Mouse (Mus musculus) fibroblast of lung, adult 2 months (primary cell): ENCODE data around the gene Fhit.
"Not testable (repeated sequence)": the region's sequence is repeated elsewhere in the genome, so short reads cannot be mapped to it uniquely, and the experiment has no call there.

Experiments used
- DNase-seq: peaks from one replicate; pipeline ENCODE4 v3.0.0-alpha.2; 2011; ENCODE audit warnings: low read depth

The Fhit gene

DNA sequence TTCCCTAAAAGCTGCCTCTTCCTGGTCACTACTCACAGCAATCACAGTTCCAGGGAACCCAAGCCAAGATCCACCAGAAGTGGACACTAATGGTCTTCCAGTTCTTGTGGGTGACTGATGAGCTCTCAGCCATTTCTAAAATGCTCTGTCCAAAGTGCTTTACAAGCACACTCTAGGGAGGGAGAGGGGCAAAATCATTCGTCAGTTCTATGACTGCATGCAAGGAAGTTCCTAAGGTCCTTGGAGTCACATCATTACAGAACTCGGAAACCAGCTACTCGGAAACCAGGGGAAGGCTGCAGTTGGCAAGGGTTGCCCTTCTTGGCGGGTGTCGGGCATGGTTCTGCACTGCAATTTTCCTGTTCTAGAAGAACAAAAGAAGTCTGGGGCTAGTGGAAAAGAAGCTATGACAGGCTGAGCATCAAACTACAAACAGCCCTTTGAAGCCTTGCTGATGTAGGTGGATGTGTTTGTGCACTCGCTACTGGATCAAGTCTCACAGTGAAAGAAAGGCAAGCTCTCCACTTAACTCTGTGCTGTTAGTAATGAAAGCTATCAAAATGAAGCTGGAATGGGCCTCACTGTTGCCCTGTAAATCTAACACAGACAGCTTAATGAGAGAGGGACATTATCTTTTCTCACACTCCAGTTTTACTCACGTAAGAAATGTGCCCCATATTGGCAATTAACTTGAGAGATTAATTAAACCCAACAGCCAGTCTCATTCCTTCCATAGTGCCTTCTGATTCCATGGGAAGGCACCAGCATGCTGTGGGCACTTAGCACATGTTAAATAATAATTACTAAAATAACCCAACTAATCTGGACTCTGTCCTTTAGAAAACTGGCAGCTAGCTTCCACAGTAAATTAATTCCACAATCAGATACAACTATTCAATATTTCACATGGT, 243.7 kb downstream of the Fhit start:
- DNase-seq: no peak

DNA sequence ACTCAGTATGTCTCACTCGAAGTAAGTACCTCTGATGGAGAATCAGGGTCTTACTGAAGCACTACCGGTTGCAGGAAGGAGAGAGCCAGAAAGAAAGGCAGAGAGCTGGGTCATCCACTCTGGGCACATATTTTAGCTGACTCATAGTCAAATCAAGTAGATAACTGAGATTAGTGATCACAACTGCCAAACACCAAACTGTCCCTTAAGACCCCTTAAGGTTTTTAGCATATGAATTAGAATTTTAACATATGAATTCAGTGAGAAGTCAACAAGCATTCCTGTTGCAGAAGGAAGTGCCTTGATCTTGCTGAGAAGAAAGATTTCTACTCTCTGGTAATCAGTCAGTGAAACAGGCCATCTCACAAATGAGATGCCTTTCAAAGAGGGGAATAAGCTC, 253.8 kb downstream of the Fhit start:
- DNase-seq: no peak

DNA sequence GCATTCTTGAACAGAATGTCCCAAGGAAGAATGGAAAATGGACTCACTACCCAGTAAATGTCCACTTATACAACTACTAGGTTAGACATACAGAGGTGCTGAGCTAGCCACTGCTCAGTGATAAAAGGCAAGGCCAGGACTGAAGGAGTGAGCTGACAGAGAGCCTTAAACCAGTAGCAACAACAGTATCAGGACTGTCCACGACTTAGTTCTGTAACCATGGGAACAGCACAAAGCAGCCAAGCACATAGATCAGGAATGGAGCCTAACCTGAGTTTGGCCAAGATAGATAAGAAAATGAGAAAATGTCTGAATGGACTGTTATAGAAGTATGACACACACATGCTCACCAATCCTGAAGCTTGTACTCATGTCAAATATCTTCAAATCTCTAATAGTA, 279.1 kb downstream of the Fhit start:
- DNase-seq: no peak

DNA sequence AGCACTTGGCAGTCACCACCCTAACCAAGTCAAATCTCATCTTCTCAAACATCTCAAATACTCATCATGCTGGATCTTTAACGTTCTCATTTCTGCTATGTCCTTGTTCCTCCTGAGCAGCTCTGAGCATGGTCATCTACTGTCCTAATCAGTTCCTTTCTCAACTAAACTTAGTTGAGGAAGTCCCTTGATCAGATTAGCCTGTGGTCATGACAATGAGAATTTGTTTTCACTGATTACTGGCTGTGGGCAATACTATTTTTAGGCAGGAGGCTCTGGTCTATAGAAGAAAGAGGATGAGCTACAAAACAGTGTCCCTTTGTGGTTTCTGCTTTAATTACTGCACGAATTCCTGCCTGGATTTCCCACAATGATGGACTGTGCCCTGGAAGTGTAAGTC, 281.1 kb downstream of the Fhit start:
- DNase-seq: no peak

DNA sequence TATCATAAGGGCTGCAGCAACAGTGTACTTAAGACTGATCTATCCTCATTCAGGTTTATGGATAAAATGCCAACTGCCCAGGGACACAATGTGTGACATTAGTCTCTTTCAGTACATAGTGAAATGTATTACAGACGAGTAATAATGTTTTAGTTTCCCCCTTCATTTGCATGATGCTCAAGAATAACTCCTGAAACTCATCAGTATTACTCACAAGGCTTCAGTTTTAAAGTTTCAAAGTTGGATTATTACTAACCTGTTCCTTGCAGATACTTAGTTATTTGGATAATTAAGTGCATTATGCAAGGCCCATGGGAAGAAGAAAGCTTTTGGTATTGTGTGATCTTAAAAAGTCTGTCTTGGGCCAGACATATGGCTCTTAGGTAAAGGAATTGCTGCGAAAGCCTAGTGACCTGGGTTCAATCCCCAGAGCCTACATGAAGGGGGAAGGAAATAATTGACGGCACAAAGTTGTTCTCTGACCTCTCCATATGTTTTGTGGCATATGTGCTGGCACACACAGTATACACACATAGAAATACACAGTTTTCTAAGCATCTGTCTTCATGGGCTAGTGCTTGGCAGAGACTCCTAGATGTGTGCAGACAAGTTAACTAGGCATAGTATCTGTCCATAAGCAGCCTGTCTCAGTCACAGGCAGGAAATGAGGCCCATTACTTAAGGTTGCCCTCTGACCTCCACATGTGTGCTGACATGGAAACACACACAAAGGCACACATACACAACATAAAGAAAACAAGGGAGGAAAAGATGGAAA, 287.1 kb downstream of the Fhit start:
- DNase-seq: no peak

DNA sequence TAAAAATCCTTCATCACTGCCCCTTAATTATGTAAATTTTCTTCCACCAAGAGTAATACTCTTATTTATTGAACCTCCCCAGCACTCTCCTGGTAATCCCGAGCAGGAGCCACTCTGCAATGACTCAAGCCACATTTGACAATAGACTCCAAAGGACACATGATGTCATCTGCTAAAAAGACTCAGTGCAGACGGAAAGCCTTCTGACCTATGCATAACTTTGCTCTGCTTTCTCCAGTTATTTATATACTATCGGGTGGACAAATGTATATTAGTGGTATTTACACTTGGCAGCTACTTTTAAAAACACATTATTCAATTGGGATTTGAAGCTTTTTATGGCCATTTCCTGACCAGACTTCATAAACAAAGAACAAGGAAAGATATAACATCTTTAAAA, 304.2 kb downstream of the Fhit start:
- no peak for DNase-seq

DNA sequence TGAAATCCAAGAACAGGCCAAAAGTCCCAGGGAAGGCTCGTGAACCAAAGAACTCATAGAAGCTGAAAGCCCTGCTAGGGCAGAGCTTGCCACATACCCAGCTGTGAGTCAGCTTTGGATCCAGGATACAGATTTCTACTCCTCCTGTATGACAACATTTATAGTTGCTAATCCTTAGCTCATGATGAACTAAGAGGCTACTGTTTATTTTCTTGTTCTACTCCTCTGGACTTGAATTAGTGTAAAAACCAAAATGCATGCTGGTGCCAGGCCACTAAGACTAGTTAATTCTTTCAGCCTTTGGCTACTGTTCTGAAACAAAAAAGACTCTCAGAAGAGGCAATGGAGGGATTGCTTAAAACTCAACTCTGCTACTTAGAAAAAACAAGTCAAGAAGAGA, 309.9 kb downstream of the Fhit start:
- DNase-seq: peak; percentile 2

DNA sequence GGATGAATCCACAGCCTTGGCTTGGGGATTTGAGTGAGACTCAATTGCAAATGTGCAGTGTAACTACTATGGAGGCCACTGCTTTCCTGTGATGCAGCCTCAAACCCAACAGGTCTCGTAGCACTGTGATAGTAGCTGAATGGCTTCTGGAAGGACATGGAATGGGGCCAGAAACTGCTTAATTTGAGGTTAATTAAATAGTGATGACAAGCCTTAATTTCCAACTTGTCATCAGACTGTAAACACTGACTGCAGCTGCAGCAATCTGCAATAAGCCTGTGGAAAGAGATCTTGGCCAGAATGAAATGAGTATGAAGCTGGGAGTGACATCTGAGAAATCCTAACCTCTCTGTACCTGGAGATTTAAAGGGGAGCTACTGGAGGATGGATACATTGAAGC, 325.8 kb downstream of the Fhit start:
- DNase-seq: no peak

DNA sequence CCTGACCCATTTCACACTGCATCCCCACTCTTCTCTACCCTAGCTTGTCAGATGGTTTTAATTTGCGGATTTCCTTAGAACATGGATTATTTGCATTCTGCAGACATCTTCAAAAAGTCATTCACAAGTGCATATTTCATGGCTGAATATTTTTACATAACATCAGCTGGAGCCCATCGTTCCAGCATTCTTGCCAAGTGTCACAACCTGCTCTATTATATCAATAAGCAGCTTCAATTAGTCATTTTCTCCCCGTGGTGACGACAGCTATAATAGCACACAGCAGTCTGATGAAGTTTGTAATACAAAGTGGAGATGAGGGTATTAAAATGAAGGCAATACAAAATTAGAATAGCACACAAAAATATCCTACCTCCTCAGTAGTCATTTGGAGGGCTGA, 337.0 kb downstream of the Fhit start:
- no peak for DNase-seq

DNA sequence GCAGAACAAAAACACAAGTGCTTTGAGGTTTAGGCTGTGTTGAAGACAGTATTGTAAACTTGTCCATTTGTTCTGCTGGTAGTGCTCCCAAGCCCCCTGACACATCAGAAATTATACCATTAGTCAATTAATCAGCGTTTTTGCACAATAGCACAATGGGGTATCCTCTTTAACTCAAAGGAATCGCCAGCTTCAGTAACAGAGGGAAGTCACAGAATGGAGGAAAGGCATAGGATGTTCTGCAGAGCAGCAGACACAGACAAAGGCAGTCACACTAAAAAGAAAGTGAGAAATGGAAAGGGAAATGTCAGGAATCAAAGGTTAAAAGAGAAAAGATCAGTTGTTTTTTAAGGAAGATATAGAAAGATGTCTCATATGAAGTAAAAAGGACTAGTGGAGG, 348.3 kb downstream of the Fhit start:
- DNase-seq: no peak

DNA sequence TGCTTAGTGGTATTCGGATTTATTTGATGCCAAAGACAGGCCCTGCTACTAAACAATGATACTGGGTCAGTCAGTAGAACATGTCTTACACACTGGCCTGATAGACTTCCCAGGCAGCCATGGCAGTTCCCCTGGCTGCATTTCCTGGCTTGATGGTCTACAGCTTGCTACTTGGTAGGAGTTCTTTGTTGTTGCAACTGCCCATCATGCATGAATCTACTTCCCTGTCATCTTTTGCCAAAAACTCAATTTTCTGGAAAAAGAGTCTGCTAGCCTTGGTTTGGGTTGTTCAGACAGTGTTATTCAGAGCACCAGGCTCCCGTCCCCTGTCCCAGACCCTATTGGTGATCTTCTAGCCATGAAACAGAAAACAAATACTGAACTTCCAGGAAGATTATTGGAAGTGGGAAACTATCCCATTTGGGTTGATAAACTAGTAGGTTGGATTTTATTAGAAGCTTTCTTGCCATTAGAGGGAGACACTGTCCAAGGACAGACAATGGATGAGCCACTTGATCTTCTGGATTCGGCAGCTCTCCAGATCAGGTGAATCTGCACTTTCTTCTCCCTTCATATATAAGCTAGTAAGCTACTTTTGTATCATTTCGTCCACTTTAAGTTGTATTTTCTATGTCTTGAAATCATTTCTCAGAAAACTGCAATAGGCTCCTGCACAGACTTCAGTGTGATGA, 363.2 kb downstream of the Fhit start:
- no peak for DNase-seq

DNA sequence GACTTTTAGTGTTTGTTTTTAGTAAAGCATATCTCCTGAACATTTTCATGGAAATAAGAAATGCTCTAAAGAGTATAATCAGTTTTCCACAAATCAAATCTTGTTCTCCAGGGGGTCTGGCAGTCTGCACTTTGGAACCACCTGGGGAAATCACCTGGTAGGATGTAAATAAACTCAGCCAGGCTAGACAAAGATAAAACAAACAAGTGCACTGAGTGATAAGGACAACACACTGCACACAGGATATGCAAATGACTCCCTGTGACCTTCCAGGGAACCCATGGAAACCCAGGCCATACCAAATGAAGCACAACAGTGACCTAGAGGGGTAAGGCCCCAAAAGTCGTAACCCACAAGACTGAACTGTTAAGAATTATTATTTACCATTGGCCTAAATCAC, 364.2 kb downstream of the Fhit start:
- DNase-seq: no peak

DNA sequence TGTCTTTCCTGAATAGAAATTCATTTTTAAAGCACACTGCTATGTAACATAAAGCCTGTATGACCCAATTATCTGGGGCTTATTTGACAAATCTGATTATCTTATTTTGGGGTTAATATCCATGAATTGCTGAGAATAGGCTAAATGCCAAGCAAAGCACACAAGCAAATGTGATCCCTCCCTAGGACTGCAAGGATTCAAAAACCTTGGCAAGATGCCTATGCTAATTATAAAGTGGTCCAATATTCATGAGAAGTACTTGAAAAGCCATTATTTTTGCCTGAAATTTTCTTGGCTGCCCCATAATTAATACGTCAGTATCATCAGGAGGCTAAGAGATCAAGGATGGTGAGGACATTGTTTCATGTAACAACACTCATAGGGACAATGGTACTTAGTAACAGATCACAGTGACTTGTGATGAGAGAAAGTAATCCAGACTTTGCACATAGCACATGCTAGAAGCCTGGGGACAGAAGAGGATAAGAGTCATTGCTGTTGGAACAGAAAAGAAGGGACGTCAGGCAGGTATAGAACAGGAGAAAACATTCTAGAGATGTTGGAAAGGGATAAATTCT, 366.2 kb downstream of the Fhit start:
- no peak for DNase-seq

DNA sequence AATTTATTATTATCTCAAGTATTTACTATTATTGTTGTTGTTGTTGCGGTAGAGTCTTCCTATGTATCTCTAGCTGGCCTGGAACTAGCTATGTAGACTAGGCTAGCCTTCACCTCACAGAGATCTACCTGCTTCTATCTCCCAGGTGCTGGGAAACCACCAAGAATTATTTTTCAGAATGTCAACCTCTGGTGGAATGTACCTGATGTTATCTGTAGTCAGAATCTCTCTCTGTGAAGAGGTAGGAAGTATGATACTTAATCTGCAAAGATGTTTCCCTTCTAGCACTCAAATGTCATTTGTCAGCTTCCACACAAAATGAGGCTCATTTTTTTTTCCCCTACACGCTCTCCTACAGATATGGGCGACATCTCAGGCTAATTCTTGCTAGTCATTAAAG, 377.9 kb downstream of the Fhit start:
- no peak for DNase-seq

DNA sequence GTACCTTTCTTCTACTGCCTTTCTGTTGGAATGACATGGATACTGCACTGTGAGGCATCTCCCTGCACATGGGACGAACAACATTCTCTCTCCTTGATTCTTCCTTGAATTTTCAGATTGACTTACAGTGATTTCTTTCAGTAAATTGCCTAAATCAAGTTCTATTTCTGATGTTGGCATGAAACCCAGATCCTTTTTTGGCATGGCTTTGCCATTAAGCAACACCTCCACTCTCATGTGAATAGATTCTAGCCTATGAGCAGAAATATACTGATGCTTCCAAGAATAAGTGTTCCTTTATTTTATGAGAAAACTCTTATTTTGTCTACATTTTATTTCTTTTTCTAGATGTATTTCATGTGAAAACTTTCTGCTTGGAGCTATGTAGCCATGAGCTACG, 383.1 kb downstream of the Fhit start:
- DNase-seq: peak; percentile 27

DNA sequence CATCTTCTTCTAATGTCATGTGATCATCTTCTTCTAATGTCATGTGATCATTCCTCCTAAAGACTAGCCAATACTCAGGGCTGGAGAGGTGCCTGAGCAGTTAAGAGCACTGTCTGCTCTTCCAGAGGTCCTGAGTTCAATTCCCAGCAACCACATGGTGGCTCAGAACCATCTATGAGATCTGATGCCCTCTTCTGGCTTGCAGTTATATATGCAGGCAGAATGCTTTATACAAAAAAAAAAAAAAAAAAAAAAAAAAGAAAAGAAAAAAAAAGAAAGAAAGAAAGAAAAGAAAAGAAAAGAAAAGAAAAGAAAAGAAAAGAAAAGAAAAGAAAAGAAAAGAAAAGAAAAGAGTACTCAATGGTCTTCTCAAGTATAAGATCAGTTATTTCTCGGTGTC, 407.0 kb downstream of the Fhit start:
- DNase-seq: not testable (repeated sequence)

DNA sequence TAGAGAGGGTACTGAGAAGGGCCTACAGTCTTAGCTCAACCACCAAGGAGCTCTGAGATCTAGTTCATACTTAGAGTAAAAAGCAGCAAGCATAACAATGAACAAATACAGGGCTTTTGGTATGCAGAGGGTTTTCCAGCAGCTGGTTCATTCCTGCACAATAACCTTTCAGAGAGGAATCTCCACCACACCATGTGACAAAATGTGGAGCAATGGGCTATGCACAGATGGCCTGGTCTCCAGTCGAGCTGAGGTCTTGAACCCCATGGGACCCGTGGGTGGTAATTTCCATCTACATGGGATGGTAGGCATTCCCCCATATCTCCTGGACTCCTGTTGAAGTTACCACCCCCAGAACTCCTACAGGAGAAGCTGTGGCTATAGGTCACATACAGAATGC, 423.8 kb downstream of the Fhit start:
- no peak for DNase-seq

DNA sequence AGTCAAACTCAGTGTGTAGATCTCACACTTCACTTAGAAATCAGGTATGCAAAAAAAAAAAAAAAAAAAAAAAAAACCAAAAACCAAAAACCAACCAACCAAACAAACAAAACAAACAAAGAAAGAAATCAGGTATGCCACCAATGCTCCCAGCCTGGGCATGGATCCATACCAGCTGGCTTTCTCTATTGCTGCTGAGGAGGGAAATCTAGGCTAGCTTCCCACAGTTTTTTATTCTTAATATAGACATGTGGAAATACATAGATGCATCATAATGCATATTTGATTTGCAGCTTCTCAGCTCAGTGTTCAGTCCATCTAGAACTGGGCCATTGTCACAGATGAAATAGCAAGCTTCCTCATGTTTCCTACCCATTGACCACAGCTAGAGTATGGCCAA, 439.3 kb downstream of the Fhit start:
- DNase-seq: no peak

DNA sequence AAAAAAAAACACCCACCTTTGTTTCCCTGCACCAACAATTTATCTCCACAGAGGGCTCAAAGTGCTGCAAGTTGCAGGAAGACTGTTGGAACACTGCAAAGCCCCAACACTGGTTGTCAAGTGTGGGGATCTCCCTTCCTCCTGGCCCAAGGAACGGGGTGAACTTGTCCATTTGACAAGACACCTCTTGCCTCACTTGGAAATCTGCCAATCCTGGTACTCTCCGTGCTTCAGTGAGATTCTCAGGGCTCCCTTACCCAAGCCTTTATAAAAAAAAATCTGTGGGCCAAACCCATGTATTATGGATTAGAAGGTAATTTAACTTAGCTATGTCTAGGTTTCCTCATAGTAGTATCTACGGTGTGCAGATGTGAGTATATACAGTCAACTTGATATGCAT, 448.9 kb downstream of the Fhit start:
- no peak for DNase-seq

DNA sequence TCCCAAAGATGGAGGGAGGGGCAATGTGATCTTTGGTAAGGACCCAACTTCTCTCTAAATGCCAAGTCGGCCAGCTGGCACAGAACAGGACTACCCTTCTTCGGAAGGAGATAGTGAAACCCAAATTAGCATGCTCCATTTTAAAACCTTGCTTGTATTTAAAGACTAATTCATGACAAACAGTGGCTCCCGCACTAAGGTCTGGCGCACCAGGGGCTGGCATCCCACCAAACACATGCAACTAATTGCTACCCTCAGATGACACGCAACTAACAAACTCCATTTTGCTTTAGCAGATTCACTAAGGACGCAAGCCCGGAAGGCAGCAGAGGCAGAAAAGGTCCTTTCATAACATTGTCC, 449.3 kb downstream of the Fhit start:
- no peak for DNase-seq

DNA sequence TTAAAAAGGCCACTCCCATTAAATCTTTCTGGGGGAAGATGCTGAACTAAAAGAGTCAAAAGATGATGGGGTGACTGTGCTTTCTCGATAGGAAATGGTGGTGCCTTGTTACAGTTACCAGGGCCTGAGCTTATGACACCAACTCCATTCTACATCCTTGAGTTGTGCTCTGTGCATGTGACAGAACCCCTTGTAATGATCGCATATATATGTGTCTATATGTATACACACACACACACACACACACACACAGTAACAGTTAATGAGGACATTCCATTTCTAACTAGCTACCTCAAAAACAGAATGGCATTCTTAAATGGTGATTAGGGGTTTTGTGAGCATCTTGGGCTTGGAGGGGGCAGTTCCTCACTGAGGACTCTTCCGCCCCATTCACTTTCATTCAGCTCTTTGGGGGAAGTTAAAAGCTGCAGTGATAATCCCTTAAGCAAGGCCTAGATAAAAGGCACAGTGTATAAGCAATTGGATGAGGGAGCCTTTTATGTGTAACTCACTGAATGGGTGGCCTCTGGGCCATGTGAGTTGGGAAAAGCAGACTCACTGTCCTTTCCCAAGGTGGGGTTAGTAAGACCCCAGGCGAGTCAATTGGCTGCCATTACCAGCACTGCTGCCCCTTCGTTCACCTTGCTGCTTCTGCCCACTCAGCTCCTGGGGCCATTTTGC, 449.9 kb downstream of the Fhit start:
- no peak for DNase-seq

DNA sequence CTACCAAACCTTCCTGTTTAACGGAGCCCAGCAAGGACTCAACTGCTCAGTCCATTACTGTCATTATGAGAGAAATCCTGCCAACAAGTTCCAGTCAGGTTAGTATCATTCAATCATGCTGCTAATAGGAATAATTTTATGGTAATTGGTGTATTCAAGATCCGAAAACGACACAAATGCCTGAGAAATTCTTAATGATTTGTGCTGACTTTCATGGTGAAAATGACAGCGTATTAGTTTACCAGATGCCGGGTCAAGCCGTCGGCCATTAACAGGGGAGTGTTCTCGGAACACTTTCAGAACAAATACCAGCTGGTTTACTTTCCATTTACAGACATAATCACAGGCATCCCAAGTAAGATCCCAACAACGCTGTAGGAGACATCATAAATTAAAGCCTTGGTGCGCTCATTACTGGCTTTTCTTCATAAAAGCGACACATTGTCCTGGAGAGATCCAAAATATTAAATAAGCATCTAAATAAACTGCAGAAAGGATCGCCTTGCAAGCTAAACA, 451.0 kb downstream of the Fhit start:
- no peak for DNase-seq
